Mouse (Mus musculus): Measurements from ENCODE around the gene Cyp4a14. TPM values are rescaled to one million over a fixed set of nuclear protein-coding genes. Genes with fewer than 3 reads are reported as not detected.
"Not testable (repeated sequence)": the region's sequence is repeated elsewhere in the genome, so short reads cannot be mapped to it uniquely, and the experiment has no call there.

Cyp4a14 gene
- not detected for polyA plus RNA-seq (2021)

- POLR2A ChIA-PET, result no interaction called here
- no peak for TF ChIP-seq CTCF (IDR thresholded peaks at IDR 0.05)
- ATAC-seq (no peak), DNase-seq (ENCODE audit: low read depth, low spot score) (no peak)
- in situ Hi-C loops (cut with MboI; ENCODE audit: low pct_unique_long_range_greater_than_20kb), result loop anchor here (25.0 kb wide), 2 partner anchors 216 to 441 kb away; partner anchors contain the start of gene Dmbx1
- no peaks in the 10 kb centered on the region for H3K27me3 ChIP-seq
- CTCF ChIA-PET, result no interaction called here
Measured at GRCm38 (mm10) chr4:115496001-115496400, at the start of gene Cyp4a14. Gene Cyp4a14 (minus strand): TSS chr4:115496142.

- no peaks in the 10 kb centered on the region for H3K27me3 ChIP-seq
- ChIA-PET POLR2A (no interaction called here), CTCF (no interaction called here)
- ATAC-seq, result no peak
- in situ Hi-C loops (cut with MboI; ENCODE audit: low pct_unique_long_range_greater_than_20kb), result no loop called here
- DNase-seq (ENCODE audit: low read depth, low spot score), result no peak
- no peak for TF ChIP-seq CTCF (IDR thresholded peaks at IDR 0.05)
Measured at GRCm38 (mm10) chr4:115545101-115545500, 49.2 kb upstream of the Cyp4a14 start.

GRCm38 (mm10) chr4:115521766-115522165, 25.8 kb upstream of the Cyp4a14 start:
- TF ChIP-seq CTCF (IDR thresholded peaks at IDR 0.05), result no peak
- POLR2A ChIA-PET, result no interaction called here
- DNase-seq (ENCODE audit: low read depth, low spot score), result no peak
- no peak for ATAC-seq
- CTCF ChIA-PET, result no interaction called here
- in situ Hi-C loops (cut with MboI; ENCODE audit: low pct_unique_long_range_greater_than_20kb), result no loop called here
- H3K27me3 ChIP-seq, result no peaks in the 10 kb centered on the region

GRCm38 (mm10) chr4:115519444-115519843, 23.5 kb upstream of the Cyp4a14 start:
- ChIA-PET POLR2A (no interaction called here), CTCF (no interaction called here)
- DNase-seq (ENCODE audit: low read depth, low spot score), result no peak
- in situ Hi-C loops (cut with MboI; ENCODE audit: low pct_unique_long_range_greater_than_20kb), result loop anchor here (10.0 kb wide), 1 partner anchor 75 kb away; no protein-coding TSS in a partner anchor
- no peak for TF ChIP-seq CTCF (IDR thresholded peaks at IDR 0.05)
- no peaks in the 10 kb centered on the region for H3K27me3 ChIP-seq
- ATAC-seq, result no peak

GRCm38 (mm10) chr4:115518000-115518399, 22.1 kb upstream of the Cyp4a14 start, which contains the start of gene Cyp4a10:
Gene Cyp4a10 (plus strand): TSS chr4:115518264.
- POLR2A ChIA-PET; H3K27me3 ChIP-seq; ATAC-seq; DNase-seq (ENCODE audit: low read depth, low spot score); CTCF ChIA-PET: not testable (repeated sequence)
- in situ Hi-C loops (cut with MboI; ENCODE audit: low pct_unique_long_range_greater_than_20kb), result loop anchor here (10.0 kb wide), 1 partner anchor 77 kb away; no protein-coding TSS in a partner anchor

GRCm38 (mm10) chr4:115513964-115514363, 18.0 kb upstream of the Cyp4a14 start:
- ATAC-seq, result not testable (repeated sequence)

GRCm38 (mm10) chr4:115497466-115497865, 1.5 kb upstream of the Cyp4a14 start:
- ChIA-PET POLR2A (no interaction called here), CTCF (no interaction called here)
- no peaks in the 10 kb centered on the region for H3K27me3 ChIP-seq
- in situ Hi-C loops (cut with MboI; ENCODE audit: low pct_unique_long_range_greater_than_20kb), result loop anchor here (25.0 kb wide), 2 partner anchors 215 to 440 kb away; partner anchors contain the start of gene Dmbx1
- ATAC-seq (no peak), DNase-seq (ENCODE audit: low read depth, low spot score) (no peak)
- no peak for TF ChIP-seq CTCF (IDR thresholded peaks at IDR 0.05)

More at GRCm38 (mm10) chr4:115513964-115514363, 18.0 kb upstream of the Cyp4a14 start:
- H3K27me3 ChIP-seq; CTCF ChIA-PET; DNase-seq (ENCODE audit: low read depth, low spot score); POLR2A ChIA-PET: not testable (repeated sequence)
- in situ Hi-C loops (cut with MboI; ENCODE audit: low pct_unique_long_range_greater_than_20kb), result loop anchor here (10.0 kb wide), 1 partner anchor 81 kb away; no protein-coding TSS in a partner anchor

- POLR2A ChIA-PET, result no interaction called here
- DNase-seq (ENCODE audit: low read depth, low spot score) (no peak), ATAC-seq (no peak)
- in situ Hi-C loops (cut with MboI; ENCODE audit: low pct_unique_long_range_greater_than_20kb), result loop anchor here (25.0 kb wide), 2 partner anchors 231 to 456 kb away; partner anchors contain the start of gene Dmbx1
- TF ChIP-seq CTCF (IDR thresholded peaks at IDR 0.05), result no peak
- CTCF ChIA-PET, result no interaction called here
- H3K27me3 ChIP-seq, result no peaks in the 10 kb centered on the region
Measured at GRCm38 (mm10) chr4:115481006-115481652, 14.8 kb downstream of the Cyp4a14 start.

- ATAC-seq; POLR2A ChIA-PET; H3K27me3 ChIP-seq; DNase-seq (ENCODE audit: low read depth, low spot score); CTCF ChIA-PET: not testable (repeated sequence)
- in situ Hi-C loops (cut with MboI; ENCODE audit: low pct_unique_long_range_greater_than_20kb), result loop anchor here (10.0 to 25.0 kb wide), 3 partner anchors 111 to 461 kb away; partner anchors contain the start of gene Dmbx1
Measured at GRCm38 (mm10) chr4:115476051-115476450, 19.9 kb downstream of the Cyp4a14 start.

- in situ Hi-C loops (cut with MboI; ENCODE audit: low pct_unique_long_range_greater_than_20kb), result loop anchor here (10.0 kb wide), 1 partner anchor 109 kb away; no protein-coding TSS in a partner anchor
- H3K27me3 ChIP-seq; ATAC-seq; POLR2A ChIA-PET; DNase-seq (ENCODE audit: low read depth, low spot score); CTCF ChIA-PET: not testable (repeated sequence)
Measured at GRCm38 (mm10) chr4:115473585-115473984, 22.4 kb downstream of the Cyp4a14 start.

- in situ Hi-C loops (cut with MboI; ENCODE audit: low pct_unique_long_range_greater_than_20kb), result loop anchor here (10.0 kb wide), 1 partner anchor 98 kb away; no protein-coding TSS in a partner anchor
Measured at GRCm38 (mm10) chr4:115452304-115452703, 43.6 kb downstream of the Cyp4a14 start, which contains the start of gene Cyp4a30b. Gene Cyp4a30b (plus strand): TSS chr4:115452604.

More at GRCm38 (mm10) chr4:115452304-115452703, 43.6 kb downstream of the Cyp4a14 start, which contains the start of gene Cyp4a30b:
- H3K27me3 ChIP-seq, result no peaks in the 10 kb centered on the region
- CTCF ChIA-PET, result no interaction called here
- DNase-seq (ENCODE audit: low read depth, low spot score) (no peak), ATAC-seq (no peak)
- TF ChIP-seq CTCF (IDR thresholded peaks at IDR 0.05), result no peak
- POLR2A ChIA-PET, result no interaction called here
